Mouse (Mus musculus) ovary, postnatal 14 days (tissue): ENCODE results near the gene Cyb5b.
"Not testable (repeated sequence)": the region's sequence is repeated elsewhere in the genome, so short reads cannot be mapped to it uniquely, and the experiment has no call there.

Source experiments
- DNase-seq: peaks from one replicate; pipeline ENCODE4 v3.0.0; 2022; ENCODE audit warnings: low spot score

Cyb5b gene

GRCm38 (mm10) chr8:107172969-107173645 lies 22.7 kb downstream of the Cyb5b start:
- no peak for DNase-seq

- no peak for DNase-seq
Measured at GRCm38 (mm10) chr8:107181122-107181521, 30.7 kb downstream of the Cyb5b start.

- DNase-seq: no peak
Measured at GRCm38 (mm10) chr8:107184996-107185395, 34.6 kb downstream of the Cyb5b start.

- DNase-seq: no peak
Measured at GRCm38 (mm10) chr8:107186659-107187390, 36.4 kb downstream of the Cyb5b start.

- no peak for DNase-seq
Measured at GRCm38 (mm10) chr8:107187631-107188030, 37.2 kb downstream of the Cyb5b start.

GRCm38 (mm10) chr8:107192631-107193030 lies 42.2 kb downstream of the Cyb5b start:
- DNase-seq: no peak

- no peak for DNase-seq
Measured at GRCm38 (mm10) chr8:107193331-107193730, 42.9 kb downstream of the Cyb5b start.

- DNase-seq: no peak
Measured at GRCm38 (mm10) chr8:107194786-107195451, 44.5 kb downstream of the Cyb5b start.

- DNase-seq: no peak
Measured at GRCm38 (mm10) chr8:107197901-107198826, 47.7 kb downstream of the Cyb5b start.

GRCm38 (mm10) chr8:107205164-107205563 lies 54.7 kb downstream of the Cyb5b start:
- no peak for DNase-seq

- DNase-seq: peak; percentile 61
Measured at GRCm38 (mm10) chr8:107205701-107206561, 55.5 kb downstream of the Cyb5b start.

- no peak for DNase-seq
Measured at GRCm38 (mm10) chr8:107206782-107207525, 56.5 kb downstream of the Cyb5b start.

- no peak for DNase-seq
Measured at GRCm38 (mm10) chr8:107209185-107209584, 58.7 kb downstream of the Cyb5b start.

- no peak for DNase-seq
Measured at GRCm38 (mm10) chr8:107212006-107212405, 61.6 kb downstream of the Cyb5b start.

- DNase-seq: not testable (repeated sequence)
Measured at GRCm38 (mm10) chr8:107217230-107217629, 66.8 kb downstream of the Cyb5b start.

- no peak for DNase-seq
Measured at GRCm38 (mm10) chr8:107218091-107218490, 67.7 kb downstream of the Cyb5b start.

- no peak for DNase-seq
Measured at GRCm38 (mm10) chr8:107219078-107219477, 68.6 kb downstream of the Cyb5b start.

- DNase-seq: peak; percentile 23
Measured at GRCm38 (mm10) chr8:107221924-107222851, 71.7 kb downstream of the Cyb5b start.

GRCm38 (mm10) chr8:107226183-107226582 lies 75.7 kb downstream of the Cyb5b start:
- peak; percentile 36 for DNase-seq
